Comparison of ENCODE assay signal across 8 mouse cellular contexts in genomic region chr2:124720593-124721445, GRCm38 (mm10).
DNase-seq lines count a peak whose midpoint lies in the region; ATAC-seq and TF ChIP-seq lines count a peak whose summit lies in the region.

No protein-coding gene starts in this region.

- no peaks in the 10 kb centered on the region for H3K9me3 ChIP-seq in forebrain, embryonic 13.5 days (replicated peaks)
- no peaks in the 10 kb centered on the region for H3K9me3 ChIP-seq in forebrain, embryonic 10.5 days
- no peaks in the 10 kb centered on the region for H3K9me3 ChIP-seq in neural tube, embryonic 15.5 days (replicated peaks)

- intact Hi-C loops in left cerebral cortex, postnatal 10 days (cut with DNase I) = loop anchor here (5.0 kb wide), 1 partner anchor 109 kb away; no protein-coding TSS in a partner anchor
- intact Hi-C loops in gastrocnemius, adult 2 months (cut with DNase I) = no loop called here
- intact Hi-C loops in heart, postnatal 14 days (cut with DNase I) = no loop called here

- H3K27me3 ChIP-seq in forebrain, embryonic 13.5 days = no peaks in the 10 kb centered on the region
- no peaks in the 10 kb centered on the region for H3K27me3 ChIP-seq in forebrain, embryonic 10.5 days (ENCODE audit: poor library complexity, severe bottlenecking)
- H3K27me3 ChIP-seq in neural tube, embryonic 15.5 days (replicated peaks) = no peaks in the 10 kb centered on the region

- H3K27ac ChIP-seq in forebrain, embryonic 13.5 days = no peak overlapping the region
- no peak overlapping the region for H3K27ac ChIP-seq in forebrain, embryonic 10.5 days
- H3K27ac ChIP-seq in neural tube, embryonic 15.5 days (replicated peaks) = peak overlapping the region; percentile 58
- H3K27ac ChIP-seq in gastrocnemius, adult 2 months = no peak overlapping the region

- ATAC-seq in forebrain, embryonic 13.5 days = peak; percentile 52; the same call in 1 of the 2 replicates
- ATAC-seq in neural tube, embryonic 15.5 days (ENCODE audit: low FRiP score) = no peak

- H3K36me3 ChIP-seq in forebrain, embryonic 13.5 days (ENCODE audit: poor library complexity, severe bottlenecking) = no peaks in the 10 kb centered on the region
- no peaks in the 10 kb centered on the region for H3K36me3 ChIP-seq in forebrain, embryonic 10.5 days (replicated peaks)
- no peaks in the 10 kb centered on the region for H3K36me3 ChIP-seq in neural tube, embryonic 15.5 days

- TF ChIP-seq CTCF in gastrocnemius, adult 2 months (IDR thresholded peaks at IDR 0.05) = no peak

- H3K4me2 ChIP-seq in forebrain, embryonic 13.5 days = no peak overlapping the region
- H3K4me2 ChIP-seq in neural tube, embryonic 15.5 days = no peak overlapping the region

- no peak overlapping the region for H3K4me3 ChIP-seq in forebrain, embryonic 13.5 days
- no peak overlapping the region for H3K4me3 ChIP-seq in forebrain, embryonic 10.5 days
- no peak overlapping the region for H3K4me3 ChIP-seq in neural tube, embryonic 15.5 days (replicated peaks)
- no peak overlapping the region for H3K4me3 ChIP-seq in gastrocnemius, adult 2 months

- H3K9ac ChIP-seq in forebrain, embryonic 13.5 days = no peak overlapping the region
- no peak overlapping the region for H3K9ac ChIP-seq in neural tube, embryonic 15.5 days (replicated peaks)

- no peak for DNase-seq in forebrain, embryonic 10.5 days (ENCODE audit: extremely low spot score, low spot score)
- no peak for DNase-seq in neural tube, embryonic 10.5 days (ENCODE audit: extremely low spot score, low spot score)
- DNase-seq in left cerebral cortex, postnatal 10 days (ENCODE audit: extremely low spot score in 1 of 2, low spot score in 2 of 2) = peak; percentile 24 to 67
- DNase-seq in gastrocnemius, adult 2 months = no peak
- DNase-seq in heart, postnatal 14 days = no peak
- no peak for DNase-seq in lung, postnatal 14 days

- 54% methylated on average over 14 of the region's 14 CpGs for WGBS in forebrain, embryonic 13.5 days
- WGBS in forebrain, embryonic 10.5 days = 83% methylated on average over 14 of the region's 14 CpGs
- 71% methylated on average over 14 of the region's 14 CpGs for WGBS in neural tube, embryonic 15.5 days

- peaks cover 9% of the 10 kb centered on the region; the same call in 1 of the 2 replicates for H3K4me1 ChIP-seq in forebrain, embryonic 13.5 days
- no peaks in the 10 kb centered on the region; the same call in 1 of the 2 replicates for H3K4me1 ChIP-seq in forebrain, embryonic 10.5 days
- H3K4me1 ChIP-seq in neural tube, embryonic 15.5 days = peaks cover 21% of the 10 kb centered on the region

Comparison
In these comparisons a context has a peak if more than half of its experiments do, and no peak if none do; other contexts are left out.
1. DNase-seq: peak in left cerebral cortex, postnatal 10 days (2 of 2); none in forebrain, embryonic 10.5 days (single experiment), neural tube, embryonic 10.5 days (single experiment), gastrocnemius, adult 2 months (single experiment), heart, postnatal 14 days (0 of 2) and lung, postnatal 14 days (single experiment).